Mouse (Mus musculus) forebrain, embryonic 13.5 days (tissue): Measurements from ENCODE around the gene Nat8f6. TPM values are rescaled to one million over a fixed set of nuclear protein-coding genes. Genes with fewer than 3 reads are reported as not detected.
"Not testable (repeated sequence)": the region's sequence is repeated elsewhere in the genome, so short reads cannot be mapped to it uniquely, and the experiment has no call there.

Source experiments
- ATAC-seq: fragments of 200-750 bp; cut with Nextera tagmentation; 2 replicates; pipeline ENCODE4 v1.8.0; 2017
- H3K27ac ChIP-seq: fragments of 300-500 bp; sonication (generic); 2 replicates; pipeline ENCODE4 v1.5.1; 2015; ENCODE audit warnings: inconsistent platforms, mild to moderate bottlenecking, moderate library complexity
- H3K27me3 ChIP-seq: fragments of 300-500 bp; sonication (generic); 2 replicates; pipeline ENCODE4 v1.6.1; 2015; ENCODE audit warnings: mild to moderate bottlenecking, inconsistent platforms
- H3K36me3 ChIP-seq: fragments of 300-500 bp; sonication (generic); 2 replicates; pipeline ENCODE4 v1.6.1; 2015; ENCODE audit warnings: mild to moderate bottlenecking, inconsistent platforms; ENCODE audit not compliant: poor library complexity, severe bottlenecking
- H3K4me1 ChIP-seq: fragments of 300-500 bp; sonication (generic); 2 replicates; pipeline ENCODE4 v1.6.1; 2015; ENCODE audit warnings: inconsistent platforms
- H3K4me2 ChIP-seq: fragments of 300-500 bp; sonication (generic); 2 replicates; pipeline ENCODE4 v1.6.1; 2015; ENCODE audit warnings: inconsistent platforms, mild to moderate bottlenecking, moderate library complexity
- H3K4me3 ChIP-seq: fragments of 300-500 bp; sonication (generic); 2 replicates; pipeline ENCODE4 v1.5.1; 2015; ENCODE audit warnings: mild to moderate bottlenecking, inconsistent platforms
- H3K9ac ChIP-seq: fragments of 300-500 bp; sonication (generic); 2 replicates; pipeline ENCODE4 v1.6.1; 2015; ENCODE audit warnings: mild to moderate bottlenecking, inconsistent platforms
- H3K9me3 ChIP-seq: fragments of 300-500 bp; sonication (generic); replicated peaks from 2 replicates; pipeline ENCODE4 v1.6.1; 2016; ENCODE audit warnings: inconsistent platforms
- WGBS: fragments of 180-500 bp; shearing (Covaris S2); methylation state at CpG from one replicate; pipeline ENCODE4 v1.1.7; 2015; 5-methylcytosine and 5-hydroxymethylcytosine counted together
- polyA plus RNA-seq: library from polyadenylated mRNA; unstranded; fragments of >200 nt; fragmentation: Nextera tagmentation; extraction: Ambion mirVana; gene quantifications from 2 replicates; pipeline ENCODE4 v1.2.1, GENCODE M21; 2015

Gene Nat8f6
- not detected in 2 replicates for polyA plus RNA-seq

- H3K36me3 ChIP-seq: no peaks in the 10 kb centered on the region
- ATAC-seq: no peak
- no peak within 1 kb of the TSS for H3K4me2 ChIP-seq
- no peaks in the 10 kb centered on the region for H3K9me3 ChIP-seq
- 91% methylated on average over 5 of the region's 5 CpGs for WGBS
- H3K27me3 ChIP-seq: no peaks in the 10 kb centered on the region
- no peak within 1 kb of the TSS for H3K4me3 ChIP-seq
- no peaks in the 10 kb centered on the region for H3K4me1 ChIP-seq
- H3K27ac ChIP-seq: no peak within 1 kb of the TSS
- no peak within 1 kb of the TSS for H3K9ac ChIP-seq
Measured at GRCm38 (mm10) chr6:85820837-85821236, at the start of gene Nat8f6, which contains the start of gene Nat8f5. Gene Nat8f6, minus strand, starts transcription at chr6:85820954. Gene Nat8f5, minus strand, starts transcription at chr6:85820972.

GRCm38 (mm10) chr6:85869006-85869405 lies 48.3 kb upstream of the Nat8f6 start, which contains the start of gene Nat8f2:
Gene Nat8f2, minus strand, starts transcription at chr6:85869158.
- not testable (repeated sequence) for H3K9me3 ChIP-seq, H3K4me1 ChIP-seq, H3K4me2 ChIP-seq, ATAC-seq, H3K27ac ChIP-seq, H3K36me3 ChIP-seq, H3K4me3 ChIP-seq, H3K9ac ChIP-seq, H3K27me3 ChIP-seq
- 83% methylated on average over 5 of the region's 5 CpGs for WGBS

- Histone ChIP-seq H3K9ac (no peak overlapping the region), H3K4me2 (no peak overlapping the region), H3K27me3 (no peaks in the 10 kb centered on the region), H3K36me3 (no peaks in the 10 kb centered on the region), H3K4me1 (no peaks in the 10 kb centered on the region), H3K4me3 (no peak overlapping the region), H3K9me3 (no peaks in the 10 kb centered on the region), H3K27ac (no peak overlapping the region)
- ATAC-seq: no peak
- 82% methylated on average over 8 of the region's 8 CpGs for WGBS
Measured at GRCm38 (mm10) chr6:85867726-85868690, 47.3 kb upstream of the Nat8f6 start.

- H3K9ac ChIP-seq, H3K4me3 ChIP-seq, H3K4me2 ChIP-seq, H3K4me1 ChIP-seq, H3K9me3 ChIP-seq, ATAC-seq, H3K27me3 ChIP-seq, H3K36me3 ChIP-seq, H3K27ac ChIP-seq: not testable (repeated sequence)
- 68% methylated on average over 1 of the region's 1 CpGs for WGBS
Measured at GRCm38 (mm10) chr6:85866995-85867394, 46.2 kb upstream of the Nat8f6 start.

- H3K27me3 ChIP-seq, H3K4me1 ChIP-seq, ATAC-seq, H3K27ac ChIP-seq, H3K9ac ChIP-seq, H3K36me3 ChIP-seq, H3K4me2 ChIP-seq, H3K9me3 ChIP-seq, H3K4me3 ChIP-seq: not testable (repeated sequence)
- WGBS: 89% methylated on average over 3 of the region's 3 CpGs
Measured at GRCm38 (mm10) chr6:85866166-85866565, 45.4 kb upstream of the Nat8f6 start.

- H3K9ac ChIP-seq, H3K27ac ChIP-seq, H3K36me3 ChIP-seq, H3K27me3 ChIP-seq, H3K4me1 ChIP-seq, H3K9me3 ChIP-seq, ATAC-seq, H3K4me3 ChIP-seq, H3K4me2 ChIP-seq: not testable (repeated sequence)
- 75% methylated on average over 6 of the region's 7 CpGs for WGBS
Measured at GRCm38 (mm10) chr6:85864900-85865639, 44.3 kb upstream of the Nat8f6 start.

GRCm38 (mm10) chr6:85863840-85864239 lies 43.1 kb upstream of the Nat8f6 start:
- Histone ChIP-seq H3K4me2 (no peak overlapping the region), H3K4me1 (no peaks in the 10 kb centered on the region)
- WGBS: 97% methylated on average over 2 of the region's 2 CpGs

GRCm38 (mm10) chr6:85863136-85863535 lies 42.4 kb upstream of the Nat8f6 start:
- Histone ChIP-seq H3K9me3 (no peaks in the 10 kb centered on the region), H3K9ac (no peak overlapping the region), H3K4me3 (no peak overlapping the region), H3K4me2 (no peak overlapping the region), H3K27me3 (no peaks in the 10 kb centered on the region), H3K36me3 (no peaks in the 10 kb centered on the region), H3K27ac (no peak overlapping the region), H3K4me1 (no peaks in the 10 kb centered on the region)
- no peak for ATAC-seq
- WGBS: 81% methylated on average over 2 of the region's 2 CpGs

More at GRCm38 (mm10) chr6:85863840-85864239, 43.1 kb upstream of the Nat8f6 start:
- ATAC-seq: no peak
- H3K27me3 ChIP-seq: no peaks in the 10 kb centered on the region
- no peaks in the 10 kb centered on the region for H3K36me3 ChIP-seq
- H3K4me3 ChIP-seq: no peak overlapping the region
- no peak overlapping the region for H3K9ac ChIP-seq
- no peaks in the 10 kb centered on the region for H3K9me3 ChIP-seq
- H3K27ac ChIP-seq: no peak overlapping the region

GRCm38 (mm10) chr6:85862565-85862964 lies 41.8 kb upstream of the Nat8f6 start:
- H3K27ac ChIP-seq: no peak overlapping the region
- no peaks in the 10 kb centered on the region for H3K36me3 ChIP-seq
- WGBS: 64% methylated on average over 3 of the region's 3 CpGs
- no peak overlapping the region for H3K4me3 ChIP-seq
- no peak overlapping the region for H3K9ac ChIP-seq
- H3K27me3 ChIP-seq: no peaks in the 10 kb centered on the region
- H3K9me3 ChIP-seq: no peaks in the 10 kb centered on the region
- H3K4me1 ChIP-seq: no peaks in the 10 kb centered on the region
- no peak for ATAC-seq
- no peak overlapping the region for H3K4me2 ChIP-seq

GRCm38 (mm10) chr6:85861247-85861646 lies 40.5 kb upstream of the Nat8f6 start:
- H3K4me2 ChIP-seq: no peak overlapping the region

GRCm38 (mm10) chr6:85856194-85856678 lies 35.5 kb upstream of the Nat8f6 start:
- no peak overlapping the region for H3K4me3 ChIP-seq
- peak; percentile 24; the same call in 1 of the 2 replicates for ATAC-seq
- H3K9me3 ChIP-seq: no peaks in the 10 kb centered on the region
- H3K9ac ChIP-seq: no peak overlapping the region
- 70% methylated on average over 1 of the region's 1 CpGs for WGBS
- no peaks in the 10 kb centered on the region for H3K4me1 ChIP-seq
- no peaks in the 10 kb centered on the region for H3K36me3 ChIP-seq
- H3K4me2 ChIP-seq: no peak overlapping the region
- H3K27me3 ChIP-seq: no peaks in the 10 kb centered on the region
- H3K27ac ChIP-seq: no peak overlapping the region

More at GRCm38 (mm10) chr6:85861247-85861646, 40.5 kb upstream of the Nat8f6 start:
- Histone ChIP-seq H3K9ac (no peak overlapping the region), H3K9me3 (no peaks in the 10 kb centered on the region), H3K4me1 (no peaks in the 10 kb centered on the region), H3K27ac (no peak overlapping the region), H3K4me3 (no peak overlapping the region), H3K27me3 (no peaks in the 10 kb centered on the region), H3K36me3 (no peaks in the 10 kb centered on the region)
- WGBS: 90% methylated on average over 3 of the region's 3 CpGs
- ATAC-seq: no peak

- H3K36me3 ChIP-seq: no peaks in the 10 kb centered on the region
- H3K9ac ChIP-seq: no peak overlapping the region
- ATAC-seq: no peak
- H3K27me3 ChIP-seq: no peaks in the 10 kb centered on the region
- H3K9me3 ChIP-seq: no peaks in the 10 kb centered on the region
- 68% methylated on average over 3 of the region's 3 CpGs for WGBS
- no peaks in the 10 kb centered on the region for H3K4me1 ChIP-seq
- no peak overlapping the region for H3K27ac ChIP-seq
- no peak overlapping the region for H3K4me3 ChIP-seq
- H3K4me2 ChIP-seq: no peak overlapping the region
Measured at GRCm38 (mm10) chr6:85853481-85853880, 32.7 kb upstream of the Nat8f6 start.
